Mouse (Mus musculus) ES-E14 (cell line): Measurements from ENCODE around the gene Egfl8. TPM values are rescaled to one million over a fixed set of nuclear protein-coding genes. Genes with fewer than 3 reads are reported as not detected.
A peak's percentile ranks its signal among the peaks of the same experiment; 100 is the strongest.

Experiments used
- DNase-seq: peaks from one replicate; pipeline ENCODE4 v3.0.0-alpha.2; 2013; ENCODE audit warnings: low read depth, low spot score
- H3K27ac ChIP-seq: 2 replicates; pipeline ENCODE4 v1.5.1; 2012; ENCODE audit warnings: low read depth, mild to moderate bottlenecking, low read length, moderate library complexity, mixed read lengths; ENCODE audit not compliant: poor library complexity, insufficient read depth, severe bottlenecking
- H3K36me3 ChIP-seq: 2 replicates; pipeline ENCODE4 v1.6.1; 2012; ENCODE audit warnings: mild to moderate bottlenecking, low read length, moderate library complexity, mixed read lengths; ENCODE audit not compliant: control insufficient read depth, poor library complexity, insufficient read depth, severe bottlenecking
- H3K4me1 ChIP-seq, 2 experiments: fragments of 150-350 bp in 1 of 2; sonication (generic) in 1 of 2; 2 replicates each; pipeline ENCODE4 v1.6.1; 2012; ENCODE audit warnings: low read length in 2 of 2, mild to moderate bottlenecking in 1 of 2, mixed read lengths in 1 of 2; ENCODE audit not compliant: control insufficient read depth in 2 of 2, insufficient read depth in 2 of 2, poor library complexity in 1 of 2
- H3K4me3 ChIP-seq, 2 experiments: fragments of 150-350 bp in 1 of 2; sonication (generic) in 1 of 2; 2 replicates each; pipeline ENCODE4 v1.5.1; 2012; ENCODE audit warnings: low read length in 2 of 2, low read depth in 1 of 2, mild to moderate bottlenecking in 1 of 2, mixed read lengths in 1 of 2; ENCODE audit not compliant: insufficient read depth in 1 of 2, poor library complexity in 1 of 2, severe bottlenecking in 1 of 2
- H3K9ac ChIP-seq: 2 replicates; pipeline ENCODE4 v1.6.1; 2012; ENCODE audit warnings: low read depth, mild to moderate bottlenecking, low read length, mixed read lengths; ENCODE audit not compliant: poor library complexity, insufficient read depth, severe bottlenecking
- H3K9me3 ChIP-seq: fragments of 150-350 bp; sonication (generic); 2 replicates; pipeline ENCODE4 v1.6.1; 2012; ENCODE audit warnings: low read depth, mild to moderate bottlenecking, low read length; ENCODE audit not compliant: control insufficient read depth, insufficient read depth
- CHD2 ChIP-seq: IDR thresholded peaks from 2 replicates; pipeline ENCODE4 v1.6.1; 2014; ENCODE audit warnings: mild to moderate bottlenecking, low read depth, low read length, inconsistent platforms
- HCFC1 ChIP-seq: IDR thresholded peaks from 2 replicates; pipeline ENCODE4 v1.6.1; 2012; ENCODE audit warnings: low read length, inconsistent platforms, borderline replicate concordance; ENCODE audit not compliant: insufficient read depth
- MAFK ChIP-seq: IDR thresholded peaks from 2 replicates; pipeline ENCODE4 v1.6.1; 2014; ENCODE audit warnings: mild to moderate bottlenecking, low read depth, low read length, inconsistent platforms; ENCODE audit not compliant: insufficient read depth
- ZC3H11A ChIP-seq: IDR thresholded peaks from 2 replicates; pipeline ENCODE4 v1.6.1; 2012; ENCODE audit warnings: low read depth, mild to moderate bottlenecking, inconsistent platforms, low read length, borderline replicate concordance
- ZNF384 ChIP-seq: IDR thresholded peaks from 2 replicates; pipeline ENCODE4 v1.6.1; 2012; ENCODE audit warnings: low read depth, low read length, inconsistent platforms
- in situ Hi-C, 2 experiments: fragments of 600-800 bp; cut with MboI; formaldehyde crosslinking; loops; one replicate each; pipeline ENCODE4 v1.15.1; 2025; ENCODE audit warnings: low sequenced_read_pairs in 2 of 2, inconsistent platforms in 1 of 2; ENCODE audit not compliant: unreplicated experiment in 2 of 2
- total RNA-seq: library from RNA; depleted of rRNA; stranded (reverse); fragments of 300-350 nt; gene quantifications from 2 replicates; pipeline ENCODE4 v1.2.3, GENCODE M21; 2012

Egfl8 gene
- total RNA-seq, 1 experiment = 1.0 TPM

DNA sequence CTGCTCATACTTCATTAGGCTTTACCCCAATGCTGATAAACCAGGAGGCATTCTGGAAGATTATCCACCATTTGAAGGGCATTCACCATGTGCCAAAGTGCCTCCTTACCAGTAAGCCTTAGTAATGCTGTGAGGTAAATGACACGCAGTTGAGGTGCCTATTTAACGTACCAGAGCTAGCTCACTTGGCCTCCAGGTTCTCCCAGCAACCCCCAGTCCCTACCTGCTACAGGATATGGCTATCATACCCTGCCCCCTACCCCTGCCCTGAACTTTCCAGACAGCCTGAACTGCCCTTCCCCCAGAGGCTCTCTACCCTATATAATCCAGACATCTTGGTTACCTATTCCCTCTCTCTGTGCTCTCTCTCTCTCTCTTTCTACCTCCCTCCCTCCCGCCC lies 27.0 kb downstream of the Egfl8 start:
- no peaks in the 10 kb centered on the region for H3K36me3 ChIP-seq
- H3K9ac ChIP-seq = no peak overlapping the region
- DNase-seq = no peak
- H3K9me3 ChIP-seq = no peaks in the 10 kb centered on the region
- no peak overlapping the region for H3K4me3 ChIP-seq
- H3K27ac ChIP-seq = no peak overlapping the region
- in situ Hi-C loops = no loop called here
- peaks cover 19 to 31% of the 10 kb centered on the region in 2 experiments for H3K4me1 ChIP-seq
- TF ChIP-seq MAFK (no peak), CHD2 (no peak), ZC3H11A (no peak), ZNF384 (no peak), HCFC1 (no peak)

DNA sequence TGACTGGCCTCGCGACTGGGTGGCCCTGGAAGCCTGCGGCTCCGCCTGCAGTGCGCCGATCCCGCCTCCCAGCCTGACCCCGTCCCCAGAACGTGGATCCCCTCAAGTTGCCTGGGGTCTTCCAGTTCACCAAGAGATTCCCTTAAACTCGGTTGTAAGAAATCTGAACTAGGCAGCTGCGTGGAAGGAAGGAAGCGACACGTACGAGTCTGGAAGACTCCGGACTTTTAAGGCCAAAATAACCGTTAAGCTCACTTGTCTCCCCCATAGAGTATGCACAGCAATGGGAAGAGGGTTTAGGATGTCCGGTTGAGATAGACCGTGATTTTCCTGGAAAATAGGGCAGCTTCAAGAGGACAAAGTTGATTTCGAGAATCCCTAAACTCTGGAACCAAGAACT lies 28.0 kb downstream of the Egfl8 start:
- H3K4me3 ChIP-seq = peak overlapping the region; percentile 91 to 95
- DNase-seq = no peak
- H3K36me3 ChIP-seq = no peaks in the 10 kb centered on the region
- no peaks in the 10 kb centered on the region for H3K9me3 ChIP-seq
- in situ Hi-C loops = no loop called here
- H3K4me1 ChIP-seq = peaks cover 15 to 25% of the 10 kb centered on the region in 2 experiments
- peak overlapping the region; percentile 47; the same call in 1 of the 2 replicates for H3K27ac ChIP-seq
- TF ChIP-seq MAFK = no peak
- peak overlapping the region; percentile 96 for H3K9ac ChIP-seq

DNA sequence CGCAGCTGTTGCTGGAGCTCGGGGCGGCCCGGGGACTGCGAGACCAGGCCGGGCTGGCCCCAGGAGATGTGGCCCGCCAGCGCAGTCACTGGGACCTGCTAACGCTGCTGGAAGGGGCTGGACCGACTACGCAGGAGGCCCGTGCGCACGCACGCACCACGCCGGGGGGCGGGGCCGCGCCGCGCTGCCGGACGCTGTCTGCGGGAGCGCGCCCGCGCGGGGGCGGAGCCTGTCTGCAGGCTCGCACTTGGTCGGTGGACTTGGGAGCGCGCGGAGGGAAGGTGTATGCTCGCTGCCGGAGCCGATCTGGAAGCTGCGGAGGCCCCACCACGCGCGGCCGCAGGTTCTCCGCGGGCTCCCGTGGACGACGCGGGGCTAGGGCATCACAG lies 28.4 kb downstream of the Egfl8 start:
- H3K36me3 ChIP-seq = no peaks in the 10 kb centered on the region
- peak overlapping the region; percentile 91 to 95 for H3K4me3 ChIP-seq
- H3K9me3 ChIP-seq = no peaks in the 10 kb centered on the region
- DNase-seq = no peak
- H3K27ac ChIP-seq = peak overlapping the region; percentile 90
- in situ Hi-C loops = no loop called here
- H3K9ac ChIP-seq = peak overlapping the region; percentile 96
- TF ChIP-seq ZC3H11A = no peak
- no peak; the same call in 1 of the 2 replicates for TF ChIP-seq HCFC1
- no peak for TF ChIP-seq ZNF384
- no peak for TF ChIP-seq CHD2
- TF ChIP-seq MAFK = no peak
- peaks cover 15 to 25% of the 10 kb centered on the region in 2 experiments for H3K4me1 ChIP-seq

DNA sequence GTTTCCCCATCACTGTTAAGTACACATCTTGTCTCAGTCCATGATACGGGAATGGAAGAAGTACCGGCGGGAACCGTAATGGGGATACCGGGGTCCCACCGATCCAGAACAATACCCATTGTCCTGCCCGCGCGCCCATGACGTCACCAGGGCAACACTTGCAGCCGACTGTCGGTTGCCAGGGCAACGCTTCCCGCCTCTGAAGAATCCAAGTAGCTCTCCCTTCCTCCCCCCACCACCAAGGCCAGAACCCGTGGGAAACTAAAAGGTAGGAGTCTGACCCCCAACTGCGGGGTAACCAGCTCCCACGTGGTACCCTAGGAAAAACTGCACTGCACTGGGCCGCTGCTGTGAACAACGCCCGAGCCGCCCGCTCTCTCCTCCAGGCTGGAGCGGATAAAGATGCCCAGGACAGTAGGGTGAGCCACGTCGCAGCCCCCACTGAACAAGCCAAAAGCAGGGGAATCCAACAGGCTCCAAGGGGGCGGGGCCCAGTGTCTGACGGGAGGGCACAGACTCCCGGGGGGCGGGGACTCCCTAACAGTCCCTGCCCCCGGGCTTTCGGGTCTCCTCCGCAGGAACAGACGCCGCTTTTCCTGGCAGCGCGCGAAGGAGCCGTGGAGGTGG lies 28.9 kb downstream of the Egfl8 start:
- peak; percentile 89 for DNase-seq
- Histone ChIP-seq H3K4me1 (peaks cover 15 to 25% of the 10 kb centered on the region in 2 experiments), H3K9me3 (no peaks in the 10 kb centered on the region), H3K36me3 (no peaks in the 10 kb centered on the region), H3K9ac (peak overlapping the region; percentile 77), H3K4me3 (peak overlapping the region; percentile 91 to 95), H3K27ac (peak overlapping the region; percentile 90)
- in situ Hi-C loops = no loop called here
- TF ChIP-seq MAFK = no peak
- TF ChIP-seq ZNF384 = no peak
- TF ChIP-seq HCFC1 = no peak; the same call in 1 of the 2 replicates
- TF ChIP-seq CHD2 = no peak
- TF ChIP-seq ZC3H11A = no peak
